Mouse (Mus musculus): ENCODE results near the gene Slc25a28. TPM values are rescaled to one million over a fixed set of nuclear protein-coding genes. Genes with fewer than 3 reads are reported as not detected.

Slc25a28 gene
- polyA plus RNA-seq, 1 experiment = 73.8 TPM

DNA sequence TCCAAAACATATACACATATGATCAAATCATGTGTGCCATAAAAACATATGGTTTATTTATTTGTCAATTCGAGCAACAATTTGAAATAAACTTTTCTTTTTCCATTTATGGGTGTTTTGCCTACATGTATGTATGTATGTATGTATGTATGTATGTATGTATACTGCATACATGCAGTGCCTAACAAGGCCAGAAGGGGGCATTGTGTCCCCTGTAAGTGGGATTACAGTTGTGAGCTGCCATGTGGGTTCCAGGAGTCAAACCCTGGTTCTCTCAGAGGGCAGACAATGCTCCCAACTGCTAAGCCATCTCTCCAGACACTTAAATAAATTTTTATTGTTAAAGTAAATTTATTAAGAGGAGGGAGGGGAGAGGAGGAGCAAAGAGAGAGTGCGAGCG, 47.3 kb downstream of the Slc25a28 start:
- TF ChIP-seq CTCF (IDR thresholded peaks at IDR 0.05; ENCODE audit: borderline replicate concordance, extremely low read depth, insufficient read depth, insufficient read length) (peak; percentile 20; the same call in 1 of the 2 replicates), POLR2A (IDR thresholded peaks at IDR 0.05; ENCODE audit: borderline replicate concordance, extremely low read depth, insufficient read depth, insufficient read length, poor library complexity, severe bottlenecking) (no peak)
- DNase-seq (ENCODE audit: low read depth) = no peak

GRCm38 (mm10) chr19:43626160-43626559, 48.5 kb downstream of the Slc25a28 start:
- peak; percentile 86 for DNase-seq (ENCODE audit: low read depth)
- TF ChIP-seq POLR2A (IDR thresholded peaks at IDR 0.05; ENCODE audit: borderline replicate concordance, extremely low read depth, insufficient read depth, insufficient read length, poor library complexity, severe bottlenecking) = no peak
- no peak for TF ChIP-seq CTCF (IDR thresholded peaks at IDR 0.05; ENCODE audit: borderline replicate concordance, extremely low read depth, insufficient read depth, insufficient read length)

- peak; percentile 68 for TF ChIP-seq CTCF (IDR thresholded peaks at IDR 0.05; ENCODE audit: borderline replicate concordance, extremely low read depth, insufficient read depth, insufficient read length)
- TF ChIP-seq POLR2A (IDR thresholded peaks at IDR 0.05; ENCODE audit: borderline replicate concordance, extremely low read depth, insufficient read depth, insufficient read length, poor library complexity, severe bottlenecking) = no peak
- DNase-seq (ENCODE audit: low read depth) = peak; percentile 69
Observed at GRCm38 (mm10) chr19:43623913-43624312, 50.8 kb downstream of the Slc25a28 start.

GRCm38 (mm10) chr19:43619916-43620479, 54.7 kb downstream of the Slc25a28 start:
- TF ChIP-seq POLR2A (IDR thresholded peaks at IDR 0.05; ENCODE audit: borderline replicate concordance, extremely low read depth, insufficient read depth, insufficient read length, poor library complexity, severe bottlenecking) (no peak), CTCF (IDR thresholded peaks at IDR 0.05; ENCODE audit: borderline replicate concordance, extremely low read depth, insufficient read depth, insufficient read length) (no peak)
- no peak for DNase-seq (ENCODE audit: low read depth)

GRCm38 (mm10) chr19:43618505-43619030, 56.1 kb downstream of the Slc25a28 start:
- TF ChIP-seq CTCF (IDR thresholded peaks at IDR 0.05; ENCODE audit: borderline replicate concordance, extremely low read depth, insufficient read depth, insufficient read length) = no peak
- no peak for TF ChIP-seq POLR2A (IDR thresholded peaks at IDR 0.05; ENCODE audit: borderline replicate concordance, extremely low read depth, insufficient read depth, insufficient read length, poor library complexity, severe bottlenecking)
- DNase-seq (ENCODE audit: low read depth) = no peak

DNA sequence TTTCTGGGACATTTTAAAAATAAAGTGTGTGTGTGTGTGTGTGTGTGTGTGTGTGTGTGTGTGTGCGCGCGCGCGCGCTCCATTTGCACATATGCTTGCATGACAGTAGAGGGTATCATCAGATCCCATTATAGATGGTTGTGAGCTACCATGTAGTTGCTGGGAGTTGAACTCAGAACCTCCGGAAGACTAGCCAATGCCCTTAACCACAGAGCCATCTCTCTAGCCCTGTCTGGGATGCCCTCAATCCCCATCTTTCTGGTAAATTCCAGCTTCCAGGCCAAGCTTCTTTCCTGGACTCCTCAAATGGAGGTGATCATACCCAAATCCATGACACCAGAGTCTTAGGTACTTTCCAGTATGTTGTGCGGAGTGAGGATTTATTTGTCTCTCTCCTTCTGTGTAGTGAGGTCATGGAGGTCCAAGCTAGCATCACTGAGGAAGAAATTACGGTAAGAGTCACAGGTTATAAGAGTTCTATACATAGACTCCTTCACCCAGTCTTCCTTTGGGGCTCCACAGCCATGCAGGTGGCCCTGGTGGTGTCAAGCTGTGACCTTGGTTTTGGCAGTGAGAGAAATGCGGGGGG, 56.8 kb downstream of the Slc25a28 start:
- DNase-seq (ENCODE audit: low read depth) = no peak

DNA sequence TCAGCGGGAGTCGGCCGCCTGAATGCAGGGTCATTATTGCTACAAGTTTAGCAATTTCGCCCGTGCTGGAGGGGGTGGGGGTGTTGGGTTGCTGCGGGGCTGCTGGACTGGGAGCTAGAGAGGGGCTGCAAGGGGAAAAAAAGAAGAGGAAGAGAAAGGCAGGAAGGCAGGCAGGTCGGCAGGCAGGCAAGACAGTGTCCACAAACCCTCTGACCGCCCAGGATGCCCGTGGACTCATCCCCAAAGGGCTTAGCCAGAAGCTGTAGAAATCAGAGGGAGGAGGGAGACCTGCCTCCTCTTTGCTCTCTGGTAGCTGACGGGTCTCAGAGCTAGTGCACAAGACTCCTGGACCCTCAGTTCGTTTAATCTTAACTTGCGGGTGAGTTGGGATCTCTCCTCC, 57.8 kb downstream of the Slc25a28 start:
- DNase-seq (ENCODE audit: low read depth) = no peak
- no peak for TF ChIP-seq POLR2A (IDR thresholded peaks at IDR 0.05; ENCODE audit: borderline replicate concordance, extremely low read depth, insufficient read depth, insufficient read length, poor library complexity, severe bottlenecking)
- TF ChIP-seq CTCF (IDR thresholded peaks at IDR 0.05; ENCODE audit: borderline replicate concordance, extremely low read depth, insufficient read depth, insufficient read length) = no peak

More for the DNA sequence above, 56.8 kb downstream of the Slc25a28 start:
- TF ChIP-seq POLR2A (IDR thresholded peaks at IDR 0.05; ENCODE audit: borderline replicate concordance, extremely low read depth, insufficient read depth, insufficient read length, poor library complexity, severe bottlenecking) = no peak

DNA sequence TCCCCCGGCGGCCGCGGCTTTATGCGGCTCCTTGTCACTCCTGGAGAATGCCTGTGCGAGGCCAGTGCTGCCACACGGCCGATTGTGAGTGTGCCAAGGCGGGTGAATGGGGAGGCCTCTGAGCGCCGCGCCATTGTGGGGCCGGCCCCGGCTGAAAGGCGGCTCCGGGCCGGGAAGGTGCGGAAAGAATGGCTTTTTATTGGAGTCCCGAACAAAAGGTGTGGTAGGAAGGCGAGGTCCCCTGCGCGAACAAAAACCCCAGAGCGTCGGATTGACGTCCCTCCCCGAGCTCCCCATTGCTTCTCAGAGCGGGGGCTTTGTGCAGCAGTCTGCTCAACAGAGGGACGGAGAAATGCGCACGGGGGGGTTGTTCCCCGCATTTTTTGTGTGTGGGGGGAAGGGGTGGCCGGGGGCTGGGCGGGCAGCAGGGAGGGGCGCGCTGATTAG, 58.2 kb downstream of the Slc25a28 start:
- TF ChIP-seq POLR2A (IDR thresholded peaks at IDR 0.05; ENCODE audit: borderline replicate concordance, extremely low read depth, insufficient read depth, insufficient read length, poor library complexity, severe bottlenecking) (peak; percentile 18; the same call in 1 of the 2 replicates), CTCF (IDR thresholded peaks at IDR 0.05; ENCODE audit: borderline replicate concordance, extremely low read depth, insufficient read depth, insufficient read length) (no peak)
- peak; percentile 95 for DNase-seq (ENCODE audit: low read depth)

DNA sequence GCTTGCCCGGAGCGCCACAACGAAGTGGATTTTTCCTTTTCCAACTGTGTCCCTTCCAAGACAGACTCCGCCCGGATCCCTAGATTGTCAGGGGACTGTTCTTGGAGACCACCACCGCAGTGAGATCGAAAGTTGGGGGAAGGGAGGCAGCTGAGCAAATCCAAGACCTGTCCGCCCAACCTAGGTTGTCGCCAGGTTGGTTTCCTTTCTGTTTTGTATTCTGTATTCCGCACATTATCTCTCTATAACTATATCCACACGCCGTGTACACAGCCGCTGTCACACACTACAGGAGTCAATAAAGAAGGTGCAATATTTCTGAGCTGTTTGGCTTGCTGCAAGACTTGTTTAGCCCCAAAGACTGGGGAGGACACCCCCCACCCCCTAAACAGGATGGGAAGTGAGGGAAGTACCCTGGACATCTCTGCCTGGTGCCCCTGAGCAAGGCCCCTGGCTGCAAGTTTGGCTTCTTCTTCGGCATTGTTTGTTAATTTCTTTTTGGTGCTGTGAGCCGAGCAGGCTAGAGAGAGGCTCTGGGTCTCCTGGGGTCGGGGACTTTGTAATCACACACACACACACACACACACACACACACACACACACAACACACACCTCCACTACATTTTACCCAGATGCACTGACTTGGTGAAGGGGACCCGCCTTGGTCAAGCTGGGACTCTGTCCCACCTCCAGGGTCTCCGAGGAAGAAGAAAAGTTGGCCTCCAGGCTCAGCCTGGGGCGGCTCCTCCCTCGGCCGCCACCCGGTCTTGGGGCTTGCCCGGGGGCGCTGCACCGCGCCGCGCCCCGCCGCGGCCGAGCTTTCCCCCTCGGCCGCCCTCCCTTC, 58.9 kb downstream of the Slc25a28 start:
- DNase-seq (ENCODE audit: low read depth) = peak; percentile 63
- TF ChIP-seq CTCF (IDR thresholded peaks at IDR 0.05; ENCODE audit: borderline replicate concordance, extremely low read depth, insufficient read depth, insufficient read length) (no peak), POLR2A (IDR thresholded peaks at IDR 0.05; ENCODE audit: borderline replicate concordance, extremely low read depth, insufficient read depth, insufficient read length, poor library complexity, severe bottlenecking) (no peak)

GRCm38 (mm10) chr19:43615074-43615445, 59.6 kb downstream of the Slc25a28 start:
- TF ChIP-seq POLR2A (IDR thresholded peaks at IDR 0.05; ENCODE audit: borderline replicate concordance, extremely low read depth, insufficient read depth, insufficient read length, poor library complexity, severe bottlenecking) (no peak), CTCF (IDR thresholded peaks at IDR 0.05; ENCODE audit: borderline replicate concordance, extremely low read depth, insufficient read depth, insufficient read length) (no peak)
- peak; percentile 62 for DNase-seq (ENCODE audit: low read depth)

- TF ChIP-seq CTCF (IDR thresholded peaks at IDR 0.05; ENCODE audit: borderline replicate concordance, extremely low read depth, insufficient read depth, insufficient read length) (no peak), POLR2A (IDR thresholded peaks at IDR 0.05; ENCODE audit: borderline replicate concordance, extremely low read depth, insufficient read depth, insufficient read length, poor library complexity, severe bottlenecking) (no peak)
Observed at GRCm38 (mm10) chr19:43614341-43615073, 60.2 kb downstream of the Slc25a28 start.

More at GRCm38 (mm10) chr19:43614341-43615073, 60.2 kb downstream of the Slc25a28 start:
- DNase-seq (ENCODE audit: low read depth) = peak; percentile 79

Other genes with a start within 250 kb of the Slc25a28 start
- 3.7 and 5.8 TPM in 2 replicates for gene Cnnm1, start 234.4 kb downstream of the Slc25a28 start, polyA plus RNA-seq (2012; rRNA removed)
- gene Got1, start 150.3 kb downstream of the Slc25a28 start, polyA plus RNA-seq (2012; rRNA removed) = 63.1 and 66.7 TPM in 2 replicates
- gene Nkx2-3, start 62.6 kb downstream of the Slc25a28 start, polyA plus RNA-seq (2012; rRNA removed) = 0.90 and 1.4 TPM in 2 replicates
- 7.2 and 10.1 TPM in 2 replicates for gene Entpd7, start 14.8 kb upstream of the Slc25a28 start, polyA plus RNA-seq (2012; rRNA removed)
- gene Cutc, start 78.1 kb upstream of the Slc25a28 start, polyA plus RNA-seq (2012; rRNA removed) = 4.3 and 5.1 TPM in 2 replicates
- gene Cox15, start 78.1 kb upstream of the Slc25a28 start, polyA plus RNA-seq (2012; rRNA removed) = 15.1 and 19.5 TPM in 2 replicates
- 0.04 and 0.15 TPM in 2 replicates for gene Abcc2, start 107.3 kb upstream of the Slc25a28 start, polyA plus RNA-seq (2012; rRNA removed)

All from brain, embryonic 14.5 days (tissue).